Mouse (Mus musculus) G1E (cell line): Measurements from ENCODE around the gene Tox4.

Source experiments
- CTCF ChIP-seq: IDR thresholded peaks from 2 replicates; pipeline ENCODE4 v1.5.1; 2012; ENCODE audit warnings: low read depth, low read length, inconsistent platforms, mixed read lengths
- GATA1 ChIP-seq: IDR thresholded peaks from 2 replicates; pipeline ENCODE4 v1.6.1; 2012; ENCODE audit warnings: borderline replicate concordance, low read length, inconsistent platforms, mixed read lengths
- GATA2 ChIP-seq: IDR thresholded peaks from 2 replicates; pipeline ENCODE4 v1.6.1; 2012; ENCODE audit warnings: low read depth, low read length, inconsistent platforms, borderline replicate concordance
- TAL1 ChIP-seq: conservative IDR thresholded peaks from 2 replicates; pipeline ENCODE4 v1.6.1; 2012; ENCODE audit warnings: low read depth, low read length, inconsistent platforms, mixed read lengths

GRCm38 (mm10) chr14:52279747-52280120 is 788 bp downstream of the Tox4 start:
- TF ChIP-seq CTCF, result no peak
- TF ChIP-seq TAL1, result no peak
- no peak for TF ChIP-seq GATA1
- no peak for TF ChIP-seq GATA2
